ENCODE assay signal across 25 mouse cellular contexts in the genomic region with DNA sequence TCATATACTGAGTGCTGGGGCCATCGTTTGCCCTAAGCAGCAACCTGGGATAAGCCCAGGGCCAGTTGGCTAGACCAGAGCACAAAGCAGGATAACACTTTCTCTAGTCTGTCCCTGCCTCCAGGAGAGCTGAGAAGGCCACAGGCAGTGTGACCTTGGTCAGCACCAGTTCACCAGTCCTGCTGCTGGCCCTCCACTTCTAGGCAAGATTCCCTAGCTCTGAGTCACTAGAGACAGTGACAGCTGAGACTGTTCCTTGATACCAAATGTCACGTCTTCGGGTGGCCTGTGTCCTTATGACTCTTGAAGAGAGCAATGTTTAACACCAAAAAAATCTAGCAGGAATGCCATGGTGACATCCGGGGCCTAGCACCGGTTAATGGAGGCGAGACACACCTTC. TPM values are rescaled to one million over a fixed set of nuclear protein-coding genes. Genes with fewer than 3 reads are reported as not detected.
A peak's percentile ranks its signal among the peaks of the same experiment; 100 is the strongest.
DNase-seq lines count a peak whose midpoint lies in the region; ATAC-seq and TF ChIP-seq lines count a peak whose summit lies in the region.
"Had no signal": no experiment of that assay in that cellular context is flagged by ENCODE, and none has a peak within 500 bp of the region (broad histone marks: within the 10 kb centered on the region; RNA-seq: fewer than 3 reads in every experiment).

No protein-coding gene starts in this region.

- no peaks in the 10 kb centered on the region for H3K36me3 ChIP-seq in heart, embryonic 10.5 days
- H3K36me3 ChIP-seq in heart, embryonic 11.5 days (ENCODE audit: control insufficient read depth, insufficient read depth, low read length) = no peaks in the 10 kb centered on the region
- peaks cover 0 to 11% of the 10 kb centered on the region in 2 experiments; a peak in 2 of 4 replicates for H3K36me3 ChIP-seq in MEL (ENCODE audit: control insufficient read depth in 1 of 2, insufficient read depth in 2 of 2, low read length in 2 of 2)
- H3K36me3 ChIP-seq in myocyte (ENCODE audit: control insufficient read depth, insufficient read depth) = no peaks in the 10 kb centered on the region
- H3K36me3 ChIP-seq: limb, embryonic 10.5 days; limb, embryonic 15.5 days; liver, embryonic 13.5 days had no signal

- peak; percentile 73 for DNase-seq in adrenal gland, adult 8-10 months
- no peak for DNase-seq in adrenal gland, postnatal 25 days
- DNase-seq in heart, embryonic 10.5 days (ENCODE audit: low spot score) = no peak
- DNase-seq in MEL (ENCODE audit: low read depth, low spot score) = no peak
- no peak for DNase-seq in left cerebral cortex, postnatal 4 days
- DNase-seq in kidney, postnatal 10 days = no peak
- DNase-seq: cerebellum, adult 18-20 months; cerebellum, postnatal 10 days; kidney, adult 11 months; kidney, postnatal 36 days; liver, embryonic 13.5 days; lung, adult 18-20 months; lung, postnatal 14 days; midbrain, embryonic 14.5 days; right cerebral cortex, postnatal 25 days; spleen, adult 18-20 months; thymus, postnatal 25 days had no signal

- H3ac ChIP-seq in myocyte (ENCODE audit: control insufficient read depth, insufficient read length) = no peak overlapping the region

- no peak overlapping the region for H3K4me2 ChIP-seq in heart, embryonic 11.5 days
- H3K4me2 ChIP-seq in myocyte (ENCODE audit: low read depth) = no peak overlapping the region
- H3K4me2 ChIP-seq: hindbrain, embryonic 14.5 days; limb, embryonic 15.5 days; liver, embryonic 13.5 days had no signal

- no peak for ATAC-seq in heart, embryonic 11.5 days (replicated peaks; ENCODE audit: insufficient number of reproducible peaks, low FRiP score, low TSS enrichment)
- ATAC-seq: forebrain, embryonic 16.5 days had no signal

- H3K4me1 ChIP-seq in heart, embryonic 10.5 days = peaks cover 56% of the 10 kb centered on the region
- peaks cover 26% of the 10 kb centered on the region for H3K4me1 ChIP-seq in heart, embryonic 11.5 days (ENCODE audit: control insufficient read depth, insufficient read depth, low read length)
- H3K4me1 ChIP-seq in MEL (ENCODE audit: control insufficient read depth in 1 of 2, insufficient read depth in 2 of 2, low read length in 2 of 2) = peaks cover 3 to 12% of the 10 kb centered on the region in 2 experiments

- H3K79me2 ChIP-seq in MEL (ENCODE audit: control insufficient read depth, insufficient read depth, low read length, poor library complexity) (peaks cover 5% of the 10 kb centered on the region), myocyte (ENCODE audit: control insufficient read depth, insufficient read depth) (peaks cover 7% of the 10 kb centered on the region)

- no peaks in the 10 kb centered on the region for H3K9me3 ChIP-seq in heart, embryonic 10.5 days
- H3K9me3 ChIP-seq in heart, embryonic 11.5 days (replicated peaks; ENCODE audit: control insufficient read depth, low read length) = no peaks in the 10 kb centered on the region
- H3K9me3 ChIP-seq in MEL (replicated peaks; ENCODE audit: insufficient read depth, low read length) = no peaks in the 10 kb centered on the region
- H3K9me3 ChIP-seq: limb, embryonic 10.5 days; limb, embryonic 15.5 days; liver, embryonic 13.5 days had no signal

- 61% methylated on average over 6 of the region's 6 CpGs for WGBS in heart, embryonic 10.5 days
- 54% methylated on average over 6 of the region's 6 CpGs for WGBS in heart, embryonic 11.5 days (ENCODE audit: insufficient replicate concordance)

- no peak overlapping the region for H3K9ac ChIP-seq in heart, embryonic 11.5 days (ENCODE audit: low read depth, low read length)
- no peak overlapping the region for H3K9ac ChIP-seq in MEL (ENCODE audit: control insufficient read depth, low read depth, low read length, poor library complexity, severe bottlenecking)
- H3K9ac ChIP-seq: hindbrain, embryonic 14.5 days; limb, embryonic 15.5 days; liver, embryonic 13.5 days had no signal

- H3K4me3 ChIP-seq in heart, embryonic 10.5 days = no peak overlapping the region
- H3K4me3 ChIP-seq in heart, embryonic 11.5 days (ENCODE audit: low read depth, low read length) = no peak overlapping the region
- H3K4me3 ChIP-seq in MEL (ENCODE audit: control insufficient read depth in 1 of 2, insufficient read depth in 1 of 2, low read depth in 2 of 2, low read length in 2 of 2) (no peak overlapping the region), myocyte (no peak overlapping the region)
- H3K4me3 ChIP-seq: erythroblast, embryonic 14.5 days; layer of hippocampus, adult 2 months; limb, embryonic 10.5 days; limb, embryonic 15.5 days; liver, embryonic 13.5 days had no signal

- TF ChIP-seq EP300 in MEL (IDR thresholded peaks at IDR 0.05; ENCODE audit: low read depth in 1 of 2, low read length in 2 of 2) = no peak

- TF ChIP-seq RAD21 in MEL (IDR thresholded peaks at IDR 0.05; ENCODE audit: low read depth, low read length) = no peak

- no peak for TF ChIP-seq POLR2A in MEL (IDR thresholded peaks at IDR 0.05; ENCODE audit: control insufficient read depth in 1 of 2, insufficient read depth in 1 of 2, low read depth in 1 of 2, low read length in 2 of 2, poor library complexity in 1 of 2)
- no peak for TF ChIP-seq POLR2A in myocyte (IDR thresholded peaks at IDR 0.05; ENCODE audit: insufficient read length, low read depth)

- H3K27me3 ChIP-seq in heart, embryonic 10.5 days (ENCODE audit: insufficient read depth, poor library complexity, severe bottlenecking) = peaks cover 23% of the 10 kb centered on the region; the same call in 1 of the 2 replicates
- H3K27me3 ChIP-seq in heart, embryonic 11.5 days (ENCODE audit: control insufficient read depth, insufficient read depth, low read length) = no peaks in the 10 kb centered on the region
- H3K27me3 ChIP-seq in MEL (ENCODE audit: control insufficient read depth in 1 of 2, insufficient read depth in 2 of 2, low read length in 2 of 2) (no peaks in the 10 kb centered on the region), myocyte (ENCODE audit: control insufficient read depth, insufficient read depth, insufficient read length) (no peaks in the 10 kb centered on the region)
- H3K27me3 ChIP-seq: limb, embryonic 15.5 days had no signal

- no peak for TF ChIP-seq CTCF in MEL (IDR thresholded peaks at IDR 0.05 in 2 of 3, conservative IDR thresholded peaks at IDR 0.05 in 1 of 3; ENCODE audit: control insufficient read depth in 1 of 3, insufficient read depth in 1 of 3, low read depth in 2 of 3, low read length in 3 of 3, poor library complexity in 1 of 3, severe bottlenecking in 1 of 3)

- intact Hi-C loops in left cerebral cortex, postnatal 4 days (cut with DNase I) = loop anchor here (10.0 kb wide), 1 partner anchor 98 kb away; no protein-coding TSS in a partner anchor

- 0 out of 2 replicates have a peak overlapping the region, but pooled peaks have one; percentile 12 for H3K27ac ChIP-seq in heart, embryonic 10.5 days
- no peak overlapping the region for H3K27ac ChIP-seq in heart, embryonic 11.5 days (ENCODE audit: low read depth, low read length)
- H3K27ac ChIP-seq in MEL (ENCODE audit: control insufficient read depth, low read depth, low read length) = no peak overlapping the region
- H3K27ac ChIP-seq: hindbrain, embryonic 14.5 days; layer of hippocampus, adult 2 months; limb, embryonic 10.5 days; limb, embryonic 15.5 days; liver, embryonic 13.5 days had no signal

TF ChIP-seq in MEL, 35 proteins besides CTCF, POLR2A, EP300 and RAD21:
- TF ChIP-seq MAFK (IDR thresholded peaks at IDR 0.05; ENCODE audit: borderline replicate concordance, low read depth, low read length) (no peak), ZC3H11A (IDR thresholded peaks at IDR 0.05; ENCODE audit: low read depth, low read length) (no peak), ZMIZ1 (IDR thresholded peaks at IDR 0.05; ENCODE audit: low read depth, low read length) (no peak), BHLHE40 (IDR thresholded peaks at IDR 0.05; ENCODE audit: borderline replicate concordance, low read depth, low read length) (no peak), ZNF384 (IDR thresholded peaks at IDR 0.05; ENCODE audit: low read depth, low read length) (peak; percentile 8; the same call in 1 of the 2 replicates)
TF ChIP-seq in MEL: peak in this region for 1.

TF ChIP-seq in myocyte, 11 proteins besides CTCF, POLR2A, EP300 and RAD21:
- TF ChIP-seq POLR2AphosphoS2 (IDR thresholded peaks at IDR 0.05; ENCODE audit: insufficient read length, low read depth) (no peak), TCF3 (IDR thresholded peaks at IDR 0.05; ENCODE audit: insufficient read length, low read depth) (peak; percentile 41), SRF (IDR thresholded peaks at IDR 0.05; ENCODE audit: control insufficient read depth, insufficient read length, low read depth) (no peak), USF1 (IDR thresholded peaks at IDR 0.05; ENCODE audit: low read depth) (no peak), MYOG (IDR thresholded peaks at IDR 0.05; ENCODE audit: control insufficient read depth in 1 of 3, insufficient read depth in 1 of 3, insufficient read length in 2 of 3, low read depth in 2 of 3) (peak; percentile 63 to 97 (median 96)), REST (IDR thresholded peaks at IDR 0.05; ENCODE audit: insufficient read depth, insufficient read length) (no peak), E2F4 (IDR thresholded peaks at IDR 0.05; ENCODE audit: insufficient read depth) (no peak), CEBPB (IDR thresholded peaks at IDR 0.05; ENCODE audit: insufficient read depth, poor library complexity, severe bottlenecking) (no peak), MYOD1 (IDR thresholded peaks at IDR 0.05; ENCODE audit: control insufficient read depth in 1 of 3, insufficient read length in 2 of 3, low read depth in 2 of 3) (peak; percentile 54 to 93 (median 76)), TCF12 (IDR thresholded peaks at IDR 0.05; ENCODE audit: insufficient read depth, poor library complexity, severe bottlenecking) (peak; percentile 76), MAX (IDR thresholded peaks at IDR 0.05; ENCODE audit: low read depth) (no peak)

RNA-seq across cellular contexts. Expression of a gene that starts 4.2 kb away (rescaled TPM):
- total RNA-seq in adrenal gland, adult 8-10 months (2022) = 100 to 1,000 TPM; 270 to 756 (median 501) TPM
- total RNA-seq in adrenal gland, postnatal 25 days (2021) = 429 and 459 TPM in 2 replicates
- polyA plus RNA-seq in heart, embryonic 10.5 days (2016; fragmentation: Nextera tagmentation; extraction: Ambion mirVana) = 4.5 and 6.0 TPM in 2 replicates
- polyA plus RNA-seq in heart, embryonic 11.5 days (2014; fragmentation: Nextera tagmentation; extraction: Ambion mirVana) = 4.9 and 7.4 TPM in 2 replicates
- total RNA-seq in MEL (2012; rRNA removed) = 16.1 and 39.4 TPM in 2 replicates
- 10 to 100 TPM in 1 of 2 experiments, not detected in 1; 38.6 TPM for polyA plus RNA-seq in MEL (2012; ENCODE audit: insufficient read depth in 1 of 2, insufficient read length in 2 of 2, low read depth in 1 of 2, low replicate concordance in 2 of 2, missing spikeins in 1 of 2)
- 177 TPM for polyA plus RNA-seq in myocyte (2012; fragmentation: generic; extraction: Trizol)
- total RNA-seq in left cerebral cortex, postnatal 4 days (2021) = 10 to 100 TPM; 77.7 to 94.5 TPM
